Mouse (Mus musculus): ENCODE results near the gene Sspn. TPM values are rescaled to one million over a fixed set of nuclear protein-coding genes. Genes with fewer than 3 reads are reported as not detected.

Sspn gene
- 0.24 TPM for total RNA-seq (2023)

GRCm38 (mm10) chr6:145931341-145931740, at the start of gene Sspn:
Gene Sspn (plus strand): TSS chr6:145931641.

Other genes starting within 250 kb of the Sspn start
- 3.9 TPM for gene Rassf8, start 184.9 kb upstream of the Sspn start, total RNA-seq (2023)
- gene Bhlhe41, start 66.1 kb upstream of the Sspn start, total RNA-seq (2023): 2.6 TPM